ENCODE assay signal across 8 mouse cellular contexts in genomic region chr3:104639749-104640368, GRCm38 (mm10). TPM values are rescaled to one million over a fixed set of nuclear protein-coding genes. Genes with fewer than 3 reads are reported as not detected.
A peak's percentile ranks its signal among the peaks of the same experiment; 100 is the strongest.
DNase-seq lines count a peak whose midpoint lies in the region; ATAC-seq and TF ChIP-seq lines count a peak whose summit lies in the region.
"Had no signal": no experiment of that assay in that cellular context is flagged by ENCODE, and none has a peak within 500 bp of the region (broad histone marks: within the 10 kb centered on the region; RNA-seq: fewer than 3 reads in every experiment).

No protein-coding gene starts in this region.

- TF ChIP-seq CTCF in embryonic fibroblast, embryonic 13.5 days (IDR thresholded peaks at IDR 0.05; ENCODE audit: borderline replicate concordance, insufficient read depth, low read length), result no peak
- TF ChIP-seq CTCF in small intestine, adult 2 months (IDR thresholded peaks at IDR 0.05; ENCODE audit: extremely low read depth, insufficient read length, insufficient replicate concordance, low read depth, low read length), result no peak

- peak overlapping the region; percentile 99 for H3K4me2 ChIP-seq in lung, embryonic 15.5 days
- peak overlapping the region; percentile 97 for H3K4me2 ChIP-seq in limb, embryonic 14.5 days (replicated peaks; ENCODE audit: low read depth, low read length, severe bottlenecking)

- H3K4me3 ChIP-seq in lung, embryonic 15.5 days, result peak overlapping the region; percentile 96
- peak overlapping the region; percentile 90 for H3K4me3 ChIP-seq in embryonic fibroblast, embryonic 13.5 days (ENCODE audit: insufficient read depth, low read length)
- H3K4me3 ChIP-seq in limb, embryonic 14.5 days (replicated peaks; ENCODE audit: low read length), result peak overlapping the region; percentile 87
- H3K4me3 ChIP-seq in small intestine, adult 2 months (ENCODE audit: low read depth, low read length), result peak overlapping the region; percentile 95

- no peak for DNase-seq in lung, postnatal 25 days (ENCODE audit: low spot score)
- no peak for DNase-seq in limb, embryonic 14.5 days (ENCODE audit: low spot score)
- no peak for DNase-seq in gastrocnemius, postnatal 4 days (ENCODE audit: low spot score in 2 of 2)
- no peak for DNase-seq in layer of hippocampus, adult 18-20 months (ENCODE audit: low spot score in 2 of 2)
- DNase-seq: adrenal gland, postnatal 25 days had no signal

- no peak overlapping the region; the same call in 1 of the 2 replicates for H3K27ac ChIP-seq in lung, embryonic 15.5 days
- no peak overlapping the region for H3K27ac ChIP-seq in embryonic fibroblast, embryonic 13.5 days (ENCODE audit: insufficient read depth, low read length)
- no peak overlapping the region for H3K27ac ChIP-seq in limb, embryonic 14.5 days (replicated peaks; ENCODE audit: low read depth, low read length)
- 0 out of 2 replicates have a peak overlapping the region, but pooled peaks have one; percentile 61 for H3K27ac ChIP-seq in small intestine, adult 2 months (ENCODE audit: insufficient read depth, low read depth, low read length)

- no peak overlapping the region; the same call in 1 of the 2 replicates for H3K9ac ChIP-seq in lung, embryonic 15.5 days
- peak overlapping the region; percentile 90 for H3K9ac ChIP-seq in limb, embryonic 14.5 days (ENCODE audit: low read depth, low read length, severe bottlenecking)

- no peak for ATAC-seq in lung, embryonic 15.5 days (ENCODE audit: borderline replicate concordance, extremely low read depth, low FRiP score, low TSS enrichment)
- ATAC-seq in limb, embryonic 14.5 days (ENCODE audit: low FRiP score, low read depth), result no peak

- WGBS in lung, embryonic 15.5 days, result 19% methylated on average over 10 of the region's 10 CpGs
- WGBS in limb, embryonic 14.5 days, result 19% methylated on average over 10 of the region's 10 CpGs
- WGBS in small intestine, adult 2 months, result 14% methylated on average over 10 of the region's 10 CpGs

- no peaks in the 10 kb centered on the region for H3K27me3 ChIP-seq in lung, embryonic 15.5 days
- no peaks in the 10 kb centered on the region for H3K27me3 ChIP-seq in limb, embryonic 14.5 days (ENCODE audit: control insufficient read depth, insufficient read depth, low read length)
- H3K27me3 ChIP-seq in small intestine, adult 2 months (ENCODE audit: control insufficient read depth, insufficient read depth, low read length), result no peaks in the 10 kb centered on the region

- H3K9me3 ChIP-seq in lung, embryonic 15.5 days, result no peaks in the 10 kb centered on the region
- no peaks in the 10 kb centered on the region for H3K9me3 ChIP-seq in limb, embryonic 14.5 days (ENCODE audit: control insufficient read depth, low read length)

- H3K4me1 ChIP-seq in lung, embryonic 15.5 days, result peaks cover 5% of the 10 kb centered on the region; the same call in 1 of the 2 replicates
- H3K4me1 ChIP-seq in embryonic fibroblast, embryonic 13.5 days (ENCODE audit: control insufficient read depth, insufficient read depth, low read length), result no peaks in the 10 kb centered on the region
- H3K4me1 ChIP-seq in limb, embryonic 14.5 days (ENCODE audit: control insufficient read depth, insufficient read depth, low read length), result peaks cover 3% of the 10 kb centered on the region; the same call in 1 of the 2 replicates
- no peaks in the 10 kb centered on the region for H3K4me1 ChIP-seq in small intestine, adult 2 months (ENCODE audit: control insufficient read depth, insufficient read depth, insufficient read length, low read length)

- TF ChIP-seq POLR2A in embryonic fibroblast, embryonic 13.5 days (IDR thresholded peaks at IDR 0.05; ENCODE audit: low read depth, low read length), result no peak
- no peak for TF ChIP-seq POLR2A in limb, embryonic 14.5 days (IDR thresholded peaks at IDR 0.05; ENCODE audit: borderline replicate concordance, extremely low read depth, insufficient read depth, insufficient read length)
- no peak for TF ChIP-seq POLR2A in small intestine, adult 2 months (IDR thresholded peaks at IDR 0.05; ENCODE audit: low read depth, low read length)

- H3K36me3 ChIP-seq in lung, embryonic 15.5 days, result no peaks in the 10 kb centered on the region
- H3K36me3 ChIP-seq in limb, embryonic 14.5 days (ENCODE audit: control insufficient read depth, insufficient read depth, low read length), result no peaks in the 10 kb centered on the region
- no peaks in the 10 kb centered on the region for H3K36me3 ChIP-seq in small intestine, adult 2 months (ENCODE audit: control insufficient read depth, insufficient read depth, low read length)

RNA-seq across cellular contexts. Expression of gene Slc16a1, which starts 1.4 kb away (rescaled TPM):
- 29.1 and 29.5 TPM in 2 replicates for polyA plus RNA-seq in lung, embryonic 15.5 days (2015; fragmentation: Nextera tagmentation; extraction: Ambion mirVana)
- 12.9 and 25.2 TPM in 2 replicates for polyA plus RNA-seq in embryonic fibroblast, embryonic 13.5 days (2011; ENCODE audit: insufficient read length, low read depth, missing spikeins)
- polyA plus RNA-seq in limb, embryonic 14.5 days (2012; rRNA removed), result 22.3 and 23.3 TPM in 2 replicates
- polyA plus RNA-seq in limb, embryonic 14.5 days (2014; fragmentation: Nextera tagmentation; extraction: Ambion mirVana), result 45.1 and 46.6 TPM in 2 replicates
- polyA plus RNA-seq in small intestine, adult 2 months (2012; rRNA removed), result 8.3 and 17.1 TPM in 2 replicates
- 10 to 100 TPM; 28.5 to 36.1 TPM for total RNA-seq in gastrocnemius, postnatal 4 days (2021)
- 10 to 100 TPM; 24.8 to 25.2 TPM for total RNA-seq in layer of hippocampus, adult 18-20 months (2021)
